Mouse (Mus musculus) gastrocnemius, adult 2 months (tissue): ENCODE results near the gene Phrf1. TPM values are rescaled to one million over a fixed set of nuclear protein-coding genes. Genes with fewer than 3 reads are reported as not detected.

Source experiments
- DNase-seq: peaks from one replicate; pipeline ENCODE4 v3.0.0; 2022
- H3K27ac ChIP-seq: fragments of 200-600 bp; 2 replicates; pipeline ENCODE4 v1.8.1; 2022; ENCODE audit warnings: mild to moderate bottlenecking
- H3K4me3 ChIP-seq: fragments of 200-600 bp; 2 replicates; pipeline ENCODE4 v1.8.1; 2022; ENCODE audit warnings: mild to moderate bottlenecking, moderate library complexity
- CTCF ChIP-seq: fragments of 200-600 bp; IDR thresholded peaks from 2 replicates; pipeline ENCODE4 v1.8.1; 2022; ENCODE audit warnings: antibody characterized with exemption, mild to moderate bottlenecking, moderate library complexity
- intact Hi-C: fragments of 180-260 bp; cut with DNase I; formaldehyde crosslinking; loops from one replicate; pipeline ENCODE4 v1.15.1; 2025
- long read RNA-seq, 2 experiments: library from polyadenylated mRNA; stranded (forward); transcript quantifications; one replicate each; pipeline ENCODE4 v2.0.0; 2021
- total RNA-seq, 2 experiments: library from RNA; stranded (reverse); gene quantifications; 2 replicates each; pipeline ENCODE4 v1.2.3; 2021

Phrf1 gene
- total RNA-seq = 10 to 100 TPM; 22.4 to 28.1 TPM
- long read RNA-seq, experiment 1, full-length matches to known transcripts = 9 of 23 reads
- long read RNA-seq, experiment 1, partial matches to known transcripts = 5 of 23 reads
- long read RNA-seq, experiment 1, other reads (novel, unspliced or antisense) = 9 of 23 reads
- long read RNA-seq, experiment 2, full-length matches to known transcripts = 4 of 11 reads
- long read RNA-seq, experiment 2, partial matches to known transcripts = 2 of 11 reads
- long read RNA-seq, experiment 2, other reads (novel, unspliced or antisense) = 5 of 11 reads

- peak; percentile 100 for TF ChIP-seq CTCF
- intact Hi-C loops = loop anchor here (10.0 kb wide), 1 partner anchor 216 kb away; the partner anchor contains the start of genes Pidd1 and Rplp2
Observed at GRCm38 (mm10) chr7:141228279-141229067, at the start of gene Phrf1. Gene Phrf1, plus strand, starts transcription at chr7:141228784.

GRCm38 (mm10) chr7:141188194-141188593, 40.4 kb upstream of the Phrf1 start:
- no peak for TF ChIP-seq CTCF
- Histone ChIP-seq H3K4me3 (no peak overlapping the region), H3K27ac (no peak overlapping the region)
- no peak for DNase-seq
- intact Hi-C loops = no loop called here

More at GRCm38 (mm10) chr7:141228279-141229067, at the start of gene Phrf1:
- Histone ChIP-seq H3K27ac (peak within 1 kb of the TSS; percentile 99), H3K4me3 (peak within 1 kb of the TSS; percentile 75)
- peak; percentile 94 for DNase-seq

- TF ChIP-seq CTCF = no peak
- no peak overlapping the region for H3K4me3 ChIP-seq
- intact Hi-C loops = no loop called here
- H3K27ac ChIP-seq = no peak overlapping the region
- DNase-seq = no peak
Observed at GRCm38 (mm10) chr7:141188733-141189132, 39.9 kb upstream of the Phrf1 start.

GRCm38 (mm10) chr7:141190220-141190619, 38.4 kb upstream of the Phrf1 start:
- no peak for TF ChIP-seq CTCF
- intact Hi-C loops = loop anchor here (5.0 kb wide), 1 partner anchor 98 kb away; no protein-coding TSS in a partner anchor
- Histone ChIP-seq H3K27ac (no peak overlapping the region), H3K4me3 (no peak overlapping the region)
- DNase-seq = no peak

- intact Hi-C loops = loop anchor here (5.0 kb wide), 1 partner anchor 99 kb away; no protein-coding TSS in a partner anchor
- TF ChIP-seq CTCF = no peak
- DNase-seq = peak; percentile 41
- Histone ChIP-seq H3K27ac (peak overlapping the region; percentile 35; the same call in 1 of the 2 replicates), H3K4me3 (peak overlapping the region; percentile 76)
Observed at GRCm38 (mm10) chr7:141191036-141191435, 37.5 kb upstream of the Phrf1 start.

GRCm38 (mm10) chr7:141191796-141192685, 36.5 kb upstream of the Phrf1 start:
- no peak for DNase-seq
- H3K27ac ChIP-seq = peak overlapping the region; percentile 96
- H3K4me3 ChIP-seq = peak overlapping the region; percentile 76
- no peak for TF ChIP-seq CTCF
- intact Hi-C loops = loop anchor here (5.0 kb wide), 1 partner anchor 100 kb away; no protein-coding TSS in a partner anchor

GRCm38 (mm10) chr7:141192776-141193347, 35.7 kb upstream of the Phrf1 start:
- Histone ChIP-seq H3K27ac (peak overlapping the region; percentile 96), H3K4me3 (peak overlapping the region; percentile 76)
- DNase-seq = peak; percentile 68
- TF ChIP-seq CTCF = no peak
- intact Hi-C loops = loop anchor here (5.0 kb wide), 1 partner anchor 101 kb away; no protein-coding TSS in a partner anchor

- intact Hi-C loops = loop anchor here (5.0 kb wide), 1 partner anchor 101 kb away; no protein-coding TSS in a partner anchor
- Histone ChIP-seq H3K27ac (peak overlapping the region; percentile 96), H3K4me3 (peak overlapping the region; percentile 76)
- peak; percentile 70 for DNase-seq
- TF ChIP-seq CTCF = no peak
Observed at GRCm38 (mm10) chr7:141193348-141193856, 35.2 kb upstream of the Phrf1 start.

GRCm38 (mm10) chr7:141193948-141194347, 34.6 kb upstream of the Phrf1 start, which contains the start of the genes Hras and Lrrc56:
Gene Hras, minus strand, starts transcription at chr7:141194005.
Gene Lrrc56, plus strand, starts transcription at chr7:141194157.
- DNase-seq = peak; percentile 99
- Histone ChIP-seq H3K4me3 (peak within 1 kb of the TSS; percentile 76), H3K27ac (peak within 1 kb of the TSS; percentile 96)
- TF ChIP-seq CTCF = no peak
- intact Hi-C loops = loop anchor here (5.0 kb wide), 1 partner anchor 102 kb away; no protein-coding TSS in a partner anchor

GRCm38 (mm10) chr7:141194409-141194808, 34.2 kb upstream of the Phrf1 start:
- Histone ChIP-seq H3K27ac (peak overlapping the region; percentile 88), H3K4me3 (peak overlapping the region; percentile 76)
- no peak for DNase-seq
- TF ChIP-seq CTCF = no peak
- intact Hi-C loops = loop anchor here (5.0 kb wide), 1 partner anchor 102 kb away; no protein-coding TSS in a partner anchor

GRCm38 (mm10) chr7:141194830-141195229, 33.8 kb upstream of the Phrf1 start:
- peak overlapping the region; percentile 76 for H3K4me3 ChIP-seq
- peak; percentile 86 for DNase-seq
- peak overlapping the region; percentile 88 for H3K27ac ChIP-seq
- intact Hi-C loops = loop anchor here (5.0 kb wide), 1 partner anchor 103 kb away; no protein-coding TSS in a partner anchor
- TF ChIP-seq CTCF = no peak
